Mouse (Mus musculus) embryonic facial prominence, embryonic 11.5 days (tissue): Measurements from ENCODE around the gene Slc38a2. TPM values are rescaled to one million over a fixed set of nuclear protein-coding genes. Genes with fewer than 3 reads are reported as not detected.

Source experiments
- ATAC-seq: fragments of 200-750 bp; cut with Nextera tagmentation; replicated peaks from 2 replicates; pipeline ENCODE4 v1.8.0; 2017; ENCODE audit warnings: low read depth; ENCODE audit not compliant: insufficient number of reproducible peaks, low FRiP score, low TSS enrichment
- DNase-seq: peaks from one replicate; pipeline ENCODE4 v3.0.0-alpha.2; 2015; ENCODE audit warnings: low spot score
- H3K27ac ChIP-seq: fragments of 300-500 bp; sonication (generic); replicated peaks from 2 replicates; pipeline ENCODE4 v1.5.1; 2014; ENCODE audit warnings: mild to moderate bottlenecking, low read depth, low read length, control low read depth
- H3K27me3 ChIP-seq: fragments of 300-500 bp; sonication (generic); 2 replicates; pipeline ENCODE4 v1.6.1; 2014; ENCODE audit warnings: mild to moderate bottlenecking, low read length, moderate library complexity, mixed read lengths; ENCODE audit not compliant: control insufficient read depth, insufficient read depth
- H3K36me3 ChIP-seq: fragments of 300-500 bp; sonication (generic); replicated peaks from 2 replicates; pipeline ENCODE4 v1.6.1; 2014; ENCODE audit warnings: low read depth, mild to moderate bottlenecking, low read length, moderate library complexity, mixed read lengths; ENCODE audit not compliant: control insufficient read depth, insufficient read depth
- H3K4me1 ChIP-seq: fragments of 300-500 bp; sonication (generic); 2 replicates; pipeline ENCODE4 v1.6.1; 2014; ENCODE audit warnings: low read length, mixed read lengths; ENCODE audit not compliant: control insufficient read depth, insufficient read depth
- H3K4me2 ChIP-seq: fragments of 300-500 bp; sonication (generic); 2 replicates; pipeline ENCODE4 v1.6.1; 2014; ENCODE audit warnings: low read depth, mild to moderate bottlenecking, control low read depth, low read length, moderate library complexity
- H3K4me3 ChIP-seq: fragments of 300-500 bp; sonication (generic); 2 replicates; pipeline ENCODE4 v1.5.1; 2014; ENCODE audit warnings: low read depth, low read length, control low read depth
- H3K9ac ChIP-seq: fragments of 300-500 bp; sonication (generic); replicated peaks from 2 replicates; pipeline ENCODE4 v1.6.1; 2014; ENCODE audit warnings: mild to moderate bottlenecking, control low read depth, low read length
- H3K9me3 ChIP-seq: fragments of 300-500 bp; sonication (generic); replicated peaks from 2 replicates; pipeline ENCODE4 v1.6.1; 2016; ENCODE audit warnings: mild to moderate bottlenecking, low read length, inconsistent platforms, mixed read lengths; ENCODE audit not compliant: control insufficient read depth
- WGBS: fragments of 180-500 bp; shearing (Covaris S2); extraction: QIAGEN DNeasy Blood & Tissue Kit; methylation state at CpG from one replicate; pipeline ENCODE4 v1.1.7; 2014; 5-methylcytosine and 5-hydroxymethylcytosine counted together
- polyA plus RNA-seq: library from polyadenylated mRNA; unstranded; fragments of >200 nt; fragmentation: Nextera tagmentation; extraction: Ambion mirVana; gene quantifications from 2 replicates; pipeline ENCODE4 v1.2.1, GENCODE M21; 2014

The Slc38a2 gene
- polyA plus RNA-seq, 1 experiment from 2014 or later: 255 TPM

GRCm38 (mm10) chr15:96684132-96684830 is 15.2 kb downstream of the Slc38a2 start:
- DNase-seq (peak; percentile 57), ATAC-seq (no peak)
- H3K9ac ChIP-seq: no peak overlapping the region
- no peak overlapping the region for H3K27ac ChIP-seq
- no peak overlapping the region for H3K4me2 ChIP-seq
- H3K27me3 ChIP-seq: no peaks in the 10 kb centered on the region
- H3K4me1 ChIP-seq: no peaks in the 10 kb centered on the region
- 44% methylated on average over 11 of the region's 11 CpGs for WGBS
- no peaks in the 10 kb centered on the region for H3K9me3 ChIP-seq
- H3K36me3 ChIP-seq: peaks cover 14% of the 10 kb centered on the region
- no peak overlapping the region for H3K4me3 ChIP-seq

- H3K27me3 ChIP-seq: no peaks in the 10 kb centered on the region
- DNase-seq: no peak
- H3K4me2 ChIP-seq: no peak overlapping the region
- ATAC-seq: no peak
- H3K4me3 ChIP-seq: no peak overlapping the region
- no peaks in the 10 kb centered on the region for H3K4me1 ChIP-seq
- H3K9ac ChIP-seq: no peak overlapping the region
- no peaks in the 10 kb centered on the region for H3K9me3 ChIP-seq
- no peaks in the 10 kb centered on the region for H3K36me3 ChIP-seq
- H3K27ac ChIP-seq: no peak overlapping the region
- 68% methylated on average over 19 of the region's 19 CpGs for WGBS
Observed at GRCm38 (mm10) chr15:96678871-96679773, 20.4 kb downstream of the Slc38a2 start.

- ATAC-seq (no peak), DNase-seq (no peak)
- no peaks in the 10 kb centered on the region for H3K36me3 ChIP-seq
- no peaks in the 10 kb centered on the region for H3K4me1 ChIP-seq
- no peaks in the 10 kb centered on the region for H3K27me3 ChIP-seq
- H3K4me3 ChIP-seq: no peak overlapping the region
- 73% methylated on average over 10 of the region's 10 CpGs for WGBS
- no peaks in the 10 kb centered on the region for H3K9me3 ChIP-seq
- H3K27ac ChIP-seq: no peak overlapping the region
- H3K4me2 ChIP-seq: no peak overlapping the region
- H3K9ac ChIP-seq: no peak overlapping the region
Observed at GRCm38 (mm10) chr15:96676518-96676917, 23.0 kb downstream of the Slc38a2 start.

DNA sequence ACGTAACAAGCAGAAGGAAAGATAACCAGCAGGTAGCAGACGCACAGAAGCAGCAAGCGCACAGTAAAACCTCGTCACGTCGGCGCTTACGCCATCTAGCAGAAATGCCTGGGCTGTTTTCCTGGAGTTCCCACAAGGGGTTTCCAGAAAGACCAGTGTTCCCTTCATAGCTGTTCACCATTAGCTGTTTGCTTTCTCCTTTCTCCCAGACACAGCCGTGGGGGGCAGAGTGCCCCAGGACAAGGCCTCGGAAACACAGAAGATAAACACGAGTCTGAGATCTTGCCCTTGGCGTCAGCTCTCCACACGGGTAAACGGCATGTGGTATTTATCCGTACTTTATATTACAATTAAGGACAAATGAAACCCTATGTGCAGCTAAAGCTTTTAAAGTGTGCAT is 23.8 kb downstream of the Slc38a2 start:
- no peak for ATAC-seq
- no peak overlapping the region for H3K4me2 ChIP-seq

GRCm38 (mm10) chr15:96675055-96675454 is 24.5 kb downstream of the Slc38a2 start:
- no peak overlapping the region for H3K9ac ChIP-seq
- H3K36me3 ChIP-seq: no peaks in the 10 kb centered on the region
- H3K4me3 ChIP-seq: no peak overlapping the region
- H3K4me2 ChIP-seq: no peak overlapping the region
- no peak for DNase-seq
- H3K27me3 ChIP-seq: no peaks in the 10 kb centered on the region
- no peaks in the 10 kb centered on the region for H3K9me3 ChIP-seq
- WGBS: 87% methylated on average over 11 of the region's 11 CpGs
- no peak overlapping the region for H3K27ac ChIP-seq
- no peaks in the 10 kb centered on the region for H3K4me1 ChIP-seq
- no peak for ATAC-seq

More for the DNA sequence above, 23.8 kb downstream of the Slc38a2 start:
- no peaks in the 10 kb centered on the region for H3K36me3 ChIP-seq
- DNase-seq: no peak
- no peaks in the 10 kb centered on the region for H3K9me3 ChIP-seq
- H3K27me3 ChIP-seq: no peaks in the 10 kb centered on the region
- H3K9ac ChIP-seq: no peak overlapping the region
- H3K4me1 ChIP-seq: no peaks in the 10 kb centered on the region
- no peak overlapping the region for H3K4me3 ChIP-seq
- WGBS: 74% methylated on average over 15 of the region's 15 CpGs
- H3K27ac ChIP-seq: no peak overlapping the region

GRCm38 (mm10) chr15:96674089-96674488 is 25.4 kb downstream of the Slc38a2 start:
- WGBS: 63% methylated on average over 1 of the region's 1 CpGs
- H3K9ac ChIP-seq: no peak overlapping the region
- H3K27me3 ChIP-seq: no peaks in the 10 kb centered on the region
- H3K4me3 ChIP-seq: no peak overlapping the region
- no peaks in the 10 kb centered on the region for H3K36me3 ChIP-seq
- no peak overlapping the region for H3K27ac ChIP-seq
- H3K4me2 ChIP-seq: no peak overlapping the region
- ATAC-seq: no peak
- no peak for DNase-seq
- no peaks in the 10 kb centered on the region for H3K4me1 ChIP-seq
- no peaks in the 10 kb centered on the region for H3K9me3 ChIP-seq

DNA sequence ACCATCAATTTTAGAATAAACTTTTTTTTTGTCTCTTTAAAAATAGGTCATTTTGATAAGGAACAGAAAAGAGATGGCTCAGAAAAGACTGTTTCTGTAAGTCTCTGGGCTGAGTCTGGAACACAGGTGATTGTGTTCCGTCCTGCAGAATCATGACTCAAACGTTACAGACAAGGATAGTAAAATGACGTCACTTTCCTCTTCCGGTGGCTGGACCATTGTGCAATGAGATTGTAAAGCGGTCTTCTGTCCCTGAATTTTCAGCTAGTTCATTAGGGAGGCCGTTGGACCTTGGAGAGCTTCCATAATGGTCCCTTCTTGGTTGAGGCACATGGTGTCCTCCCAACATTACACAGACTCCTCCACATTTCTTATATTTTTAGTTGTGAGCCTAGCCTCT is 29.8 kb downstream of the Slc38a2 start:
- ATAC-seq: no peak
- H3K27me3 ChIP-seq: no peaks in the 10 kb centered on the region
- WGBS: 86% methylated on average over 6 of the region's 6 CpGs
- no peak overlapping the region for H3K4me2 ChIP-seq
- no peaks in the 10 kb centered on the region for H3K9me3 ChIP-seq
- H3K9ac ChIP-seq: no peak overlapping the region
- H3K27ac ChIP-seq: no peak overlapping the region
- DNase-seq: no peak
- H3K4me1 ChIP-seq: no peaks in the 10 kb centered on the region
- no peak overlapping the region for H3K4me3 ChIP-seq
- no peaks in the 10 kb centered on the region for H3K36me3 ChIP-seq

DNA sequence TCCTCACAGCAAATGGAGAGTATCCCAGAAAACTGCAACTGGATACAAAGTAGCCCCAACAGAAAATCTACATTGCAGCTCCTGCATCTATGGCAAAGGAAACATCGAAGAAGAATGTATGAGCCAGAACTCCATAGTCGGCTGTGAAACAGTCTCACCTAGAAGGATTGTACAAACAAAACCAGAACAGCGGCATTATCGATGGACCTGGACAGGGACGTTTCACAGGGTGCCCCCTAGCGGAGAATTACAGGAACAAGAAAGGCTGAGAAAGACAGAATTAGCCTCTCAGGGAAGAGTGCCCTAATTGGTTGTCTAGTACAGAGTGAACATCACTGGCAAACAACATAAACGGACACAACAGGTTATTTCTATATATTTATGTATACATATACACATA is 32.9 kb downstream of the Slc38a2 start:
- Histone ChIP-seq H3K4me1 (no peaks in the 10 kb centered on the region), H3K9me3 (no peaks in the 10 kb centered on the region), H3K36me3 (no peaks in the 10 kb centered on the region), H3K27me3 (no peaks in the 10 kb centered on the region), H3K4me3 (no peak overlapping the region), H3K27ac (no peak overlapping the region), H3K9ac (no peak overlapping the region), H3K4me2 (peak overlapping the region; percentile 33)
- 0 out of 2 replicates have a peak, but pooled peaks have one; percentile 18 for ATAC-seq
- DNase-seq: peak; percentile 84
- WGBS: 10% methylated on average over 7 of the region's 7 CpGs
